Mouse (Mus musculus) retina, postnatal 7 days (tissue): ENCODE measurements around the gene Pou2f3.
A peak's percentile ranks its signal among the peaks of the same experiment; 100 is the strongest.
"Not testable (repeated sequence)": the region's sequence is repeated elsewhere in the genome, so short reads cannot be mapped to it uniquely, and the experiment has no call there.

ENCODE experiments used
- DNase-seq: peaks from one replicate; pipeline ENCODE4 v3.0.0-alpha.2; 2012; ENCODE audit warnings: low read depth, low spot score

Pou2f3 gene

GRCm38 (mm10) chr9:43167081-43167480 lies 43.1 kb downstream of the Pou2f3 start:
- DNase-seq: no peak

GRCm38 (mm10) chr9:43166346-43166745 lies 43.8 kb downstream of the Pou2f3 start:
- DNase-seq: no peak

GRCm38 (mm10) chr9:43155960-43156359 lies 54.2 kb downstream of the Pou2f3 start:
- no peak for DNase-seq

GRCm38 (mm10) chr9:43151779-43152178 lies 58.4 kb downstream of the Pou2f3 start:
- no peak for DNase-seq

DNA sequence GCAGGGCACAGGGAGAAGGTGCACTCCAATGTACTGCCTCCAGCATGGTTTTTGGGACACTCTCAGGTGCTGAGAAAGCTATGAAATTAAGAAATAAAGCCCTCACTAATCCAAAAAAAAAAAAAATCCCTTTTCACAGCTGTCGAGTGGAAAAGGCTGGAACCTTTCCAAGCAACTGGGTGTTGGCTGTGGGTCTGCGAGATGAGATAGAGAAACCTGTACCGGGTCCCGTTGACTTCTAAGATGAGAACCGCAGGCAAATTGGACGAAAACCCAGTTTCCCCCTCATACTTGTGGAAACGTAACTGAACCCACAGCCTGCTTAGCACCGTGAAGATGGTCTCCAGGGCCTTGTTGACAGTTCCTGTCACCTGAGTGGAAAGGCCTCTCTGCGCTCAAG lies 59.2 kb downstream of the Pou2f3 start:
- no peak for DNase-seq

DNA sequence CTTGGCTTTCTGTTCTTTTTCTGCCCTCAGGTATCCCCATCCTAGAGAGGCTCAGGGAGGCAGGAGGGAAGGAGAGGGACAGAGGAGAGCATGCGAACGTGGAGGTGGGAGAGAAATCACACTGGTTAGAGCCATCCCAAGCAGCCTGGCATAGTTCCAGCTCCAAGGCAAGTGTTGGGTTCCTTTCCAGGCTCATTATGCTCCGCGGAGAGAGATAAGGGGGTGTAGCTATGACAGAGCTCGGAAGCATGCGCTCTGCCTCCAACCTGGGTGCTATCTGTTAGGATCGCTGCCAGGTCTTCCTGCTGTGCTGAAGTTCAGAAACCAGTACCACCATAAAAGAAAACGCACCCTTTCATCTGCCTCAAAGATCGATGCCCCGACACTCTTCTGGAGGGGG lies 60.1 kb downstream of the Pou2f3 start:
- DNase-seq: no peak

- no peak for DNase-seq
These were observed 60.7 kb downstream of the Pou2f3 start for GRCm38 (mm10) chr9:43149498-43149897.

DNA sequence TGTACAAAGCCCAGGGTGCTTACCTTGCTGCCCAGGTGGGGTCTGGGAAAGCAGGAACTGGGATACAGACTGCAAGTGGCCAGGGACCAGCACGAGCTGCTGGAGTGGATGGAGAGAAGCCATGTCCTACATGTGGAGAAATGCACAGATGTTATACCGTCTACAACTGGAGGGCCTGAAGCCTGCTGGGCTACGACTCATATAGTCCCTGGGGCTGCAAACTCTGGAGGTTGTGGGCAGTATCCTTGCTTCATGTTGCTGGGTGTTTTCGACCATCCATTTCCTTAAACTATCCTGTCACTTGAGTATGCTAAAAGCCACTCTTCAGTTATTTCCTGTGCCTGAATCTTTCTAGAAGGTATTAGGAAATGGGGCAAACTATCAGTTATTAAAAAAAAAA lies 65.0 kb downstream of the Pou2f3 start:
- no peak for DNase-seq

GRCm38 (mm10) chr9:43144206-43144810 lies 65.9 kb downstream of the Pou2f3 start:
- DNase-seq: no peak

- DNase-seq: peak; percentile 53
These were observed 68.3 kb downstream of the Pou2f3 start for GRCm38 (mm10) chr9:43141839-43142238.

DNA sequence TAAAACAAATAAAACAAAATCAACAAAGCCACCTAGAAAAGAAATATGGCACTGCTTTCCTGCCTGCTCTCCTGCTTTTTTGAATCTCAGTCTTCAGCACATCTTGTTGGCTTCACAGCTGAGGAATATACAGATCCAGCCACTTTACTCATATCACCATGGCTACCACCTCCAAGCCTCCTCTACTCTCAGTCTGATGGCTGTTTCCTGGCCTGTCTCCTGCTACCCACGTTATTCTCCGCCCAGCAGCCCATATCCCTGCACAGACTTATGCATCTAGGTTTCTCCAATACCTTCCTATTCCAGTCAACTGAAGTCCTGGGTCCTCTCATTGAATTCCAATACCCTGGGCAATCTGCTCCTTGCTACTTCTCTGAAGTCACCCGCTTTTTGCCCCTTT lies 76.6 kb downstream of the Pou2f3 start:
- no peak for DNase-seq

GRCm38 (mm10) chr9:43132380-43132779 lies 77.8 kb downstream of the Pou2f3 start:
- DNase-seq: no peak

DNA sequence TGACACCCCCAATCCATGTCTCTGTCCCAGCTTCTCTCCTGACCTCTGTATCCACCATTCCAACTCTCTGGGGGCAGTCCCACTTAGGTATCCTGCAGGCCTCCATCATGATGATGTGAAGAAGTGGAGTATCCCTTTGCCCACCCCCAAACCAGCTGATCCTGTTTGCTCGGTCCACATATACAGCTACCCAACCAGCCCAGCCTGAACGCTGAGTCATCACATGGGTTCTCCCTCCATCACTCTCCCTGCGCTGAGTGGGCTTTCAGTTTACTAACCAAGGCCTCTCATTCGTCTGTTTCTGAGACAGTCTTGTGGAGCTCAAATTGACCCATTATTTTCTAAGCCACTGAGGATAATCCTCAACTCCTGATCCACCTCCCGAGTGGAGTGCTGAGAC lies 78.2 kb downstream of the Pou2f3 start:
- no peak for DNase-seq

DNA sequence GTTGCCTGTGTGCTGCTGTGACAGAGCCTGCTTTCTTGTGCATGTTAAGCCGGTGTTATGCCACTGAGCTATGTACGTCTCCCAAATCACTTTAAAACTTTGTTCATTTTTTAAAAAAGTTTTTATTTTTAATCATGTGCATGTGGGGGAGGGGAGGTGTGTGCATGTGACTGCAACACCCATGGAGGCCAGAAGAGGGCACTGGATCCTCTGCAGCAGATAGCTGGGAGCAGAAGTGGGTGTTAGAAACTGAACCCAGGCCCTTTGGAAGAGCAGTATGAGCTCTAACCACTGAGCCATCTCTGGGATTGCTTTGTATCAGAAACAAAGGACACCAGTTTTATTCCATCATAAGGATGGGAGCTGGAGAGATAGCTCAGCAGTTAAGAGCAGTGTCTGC lies 79.5 kb downstream of the Pou2f3 start:
- no peak for DNase-seq

GRCm38 (mm10) chr9:43127101-43127787 lies 82.9 kb downstream of the Pou2f3 start:
- DNase-seq: no peak

GRCm38 (mm10) chr9:43122379-43122778 lies 87.8 kb downstream of the Pou2f3 start:
- no peak for DNase-seq

DNA sequence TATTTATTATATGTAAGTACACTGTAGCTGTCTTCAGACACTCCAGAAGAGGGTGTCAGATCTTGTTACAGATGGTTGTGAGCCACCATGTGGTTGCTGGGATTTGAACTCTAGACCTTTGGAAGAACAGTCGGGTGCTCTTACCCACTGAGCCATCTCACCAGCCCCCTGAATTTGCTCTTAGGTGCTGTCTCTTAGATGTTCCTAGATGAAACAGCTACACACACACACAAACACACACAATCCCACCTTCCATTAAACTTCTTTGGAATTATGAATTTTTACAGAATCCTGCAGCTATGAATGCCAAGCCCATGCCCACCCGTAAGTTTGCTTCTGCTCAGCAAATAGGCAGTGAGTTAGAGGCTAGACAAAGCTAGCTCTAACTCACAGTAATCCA lies 88.2 kb downstream of the Pou2f3 start:
- not testable (repeated sequence) for DNase-seq

DNA sequence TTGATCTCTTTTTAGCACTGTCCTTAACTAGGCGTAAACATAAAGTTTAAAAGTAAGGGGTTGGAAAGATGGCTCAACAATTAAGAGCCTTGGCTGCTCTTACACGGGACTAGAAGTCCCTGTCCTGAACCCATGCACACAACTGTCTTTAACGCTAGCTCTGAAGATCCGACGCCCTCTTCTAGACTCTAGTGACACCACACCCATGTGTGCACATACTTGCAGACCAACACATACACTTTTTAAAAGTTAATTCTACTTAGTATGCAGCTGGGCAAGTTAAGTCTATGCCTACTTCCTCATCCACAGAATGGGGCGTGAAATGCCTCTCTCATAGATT lies 93.2 kb downstream of the Pou2f3 start:
- DNase-seq: no peak

DNA sequence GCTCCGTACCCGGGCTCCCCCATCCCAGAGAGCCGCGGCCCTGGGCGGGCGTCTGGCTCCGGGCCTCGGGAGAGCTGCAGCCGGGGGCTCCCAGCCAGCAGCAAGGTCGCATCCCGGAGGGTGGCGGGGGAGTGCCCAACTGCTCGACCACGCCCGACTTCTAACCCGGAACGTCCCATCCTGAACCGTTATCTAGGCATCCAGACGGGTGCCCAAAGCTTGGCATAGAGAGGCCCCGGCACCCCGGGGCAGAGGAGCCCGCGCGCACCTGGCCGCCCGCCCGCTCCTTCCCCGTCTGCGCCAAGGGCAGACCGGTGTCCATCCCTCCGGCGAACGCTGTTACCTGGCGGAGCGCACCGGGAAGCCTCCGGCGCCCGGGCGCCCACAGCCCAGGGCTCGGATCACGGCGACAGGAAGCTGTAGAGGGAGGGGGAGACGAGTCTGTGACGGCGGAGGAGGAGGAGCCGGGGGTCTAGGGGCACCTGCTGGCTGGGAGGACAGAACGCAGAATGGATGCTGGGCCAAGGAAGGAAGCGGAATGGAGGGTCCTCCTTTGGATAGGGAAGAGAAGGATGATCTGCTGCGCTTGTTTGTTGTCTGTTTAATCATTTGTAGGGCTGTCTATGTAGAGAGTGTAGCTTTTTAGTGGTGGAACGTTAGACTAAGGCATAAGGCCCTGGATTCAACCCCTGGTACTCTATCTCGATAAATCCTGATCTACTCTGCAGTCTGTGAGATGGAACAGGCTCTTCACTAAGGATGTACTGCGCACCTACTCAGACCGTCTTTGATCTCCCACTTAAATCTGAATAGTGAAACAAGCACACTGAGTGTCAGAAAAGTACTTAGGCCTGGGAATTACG lies 93.8 kb downstream of the Pou2f3 start, which contains the start of gene Tmem136:
TSS of gene Tmem136 (minus strand) at position 437 of the 863 bp plus-strand sequence.
- no peak for DNase-seq

DNA sequence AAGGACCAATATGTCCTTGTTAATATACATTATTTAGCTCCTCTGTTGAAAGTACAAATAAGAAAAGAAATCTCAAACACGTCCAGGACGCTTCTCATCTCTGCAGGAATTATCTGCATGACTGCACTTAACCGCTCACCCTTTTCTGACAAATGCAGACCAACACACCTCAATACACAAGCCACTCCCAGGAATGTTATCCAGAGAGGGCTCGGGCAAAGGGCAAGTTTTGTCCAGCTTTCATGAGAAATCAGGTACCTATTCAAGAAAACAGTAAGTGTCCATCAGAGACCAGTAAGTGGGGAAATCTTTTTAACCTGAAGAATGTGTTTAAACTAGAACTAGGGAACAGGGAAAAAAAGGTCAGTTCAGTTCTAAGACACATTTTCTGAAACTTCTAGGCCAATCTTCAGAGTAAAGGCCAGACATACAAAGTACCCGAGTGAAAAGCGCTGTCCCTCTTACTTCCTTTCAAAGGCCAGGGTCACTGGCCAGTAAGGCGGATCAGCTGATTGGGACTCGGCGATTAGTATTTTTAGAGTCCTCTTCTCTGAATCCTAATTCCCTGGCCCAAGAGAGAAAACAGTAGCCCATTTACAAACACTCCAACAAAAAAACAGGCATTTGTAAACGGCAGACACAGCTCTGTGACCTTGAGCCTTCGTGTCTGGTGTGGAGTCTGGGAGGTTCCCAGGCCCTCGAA lies 94.6 kb downstream of the Pou2f3 start:
- no peak for DNase-seq

DNA sequence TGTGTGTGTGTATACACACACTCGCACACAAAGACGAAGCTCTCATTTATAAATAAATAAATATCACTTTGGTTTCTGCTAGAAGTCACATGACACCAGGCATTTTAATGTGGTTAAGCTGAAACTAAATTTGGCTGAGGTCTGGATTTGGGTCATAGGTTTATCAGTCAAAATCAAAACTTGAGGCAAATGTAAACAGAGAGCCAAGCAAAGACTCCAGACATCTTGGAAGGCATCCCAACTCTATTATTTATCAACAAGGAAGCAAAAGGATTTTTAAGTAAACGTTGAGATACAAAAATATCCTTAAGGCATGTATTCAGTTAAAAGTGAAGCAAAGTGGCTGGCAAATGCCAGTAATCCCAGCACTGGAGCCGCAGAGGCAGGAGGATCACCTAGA lies 95.3 kb downstream of the Pou2f3 start:
- DNase-seq: no peak
